Mouse (Mus musculus) thymus, adult 2 months (tissue): ENCODE measurements around the gene Itpr1.

Experiments used
- CTCF ChIP-seq: fragments of 200-500 bp; IDR thresholded peaks from 2 replicates; pipeline ENCODE4 v1.5.1; 2012; ENCODE audit warnings: mild to moderate bottlenecking, control low read depth, low read length, moderate library complexity, borderline replicate concordance; ENCODE audit not compliant: control insufficient read depth, poor library complexity, insufficient read depth; ENCODE audit errors: extremely low read depth
- POLR2A ChIP-seq: fragments of 200-500 bp; IDR thresholded peaks from 2 replicates; pipeline ENCODE4 v1.6.1; 2012; ENCODE audit warnings: mild to moderate bottlenecking, low read length, control low read depth, moderate library complexity; ENCODE audit not compliant: control insufficient read depth, poor library complexity, insufficient read depth; ENCODE audit errors: extremely low read depth

DNA sequence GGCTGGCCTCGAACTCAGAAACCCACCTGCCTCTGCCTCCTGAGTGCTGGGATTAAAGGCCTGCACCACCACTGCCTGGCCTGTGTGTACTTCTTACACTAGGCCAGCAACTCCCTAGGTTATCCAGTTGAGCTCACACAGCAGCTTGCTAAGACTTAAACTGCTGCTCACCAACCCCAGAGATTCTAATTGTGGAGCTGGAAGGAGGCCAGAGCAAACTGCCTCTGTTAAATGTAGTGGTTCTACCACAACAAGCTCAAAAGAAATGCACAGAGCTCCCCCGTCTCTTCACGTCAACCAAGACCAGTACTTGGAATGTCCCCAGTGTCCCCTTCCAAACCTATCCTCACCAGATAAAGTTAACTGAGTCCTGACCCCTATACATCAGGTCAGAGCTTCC, 38.7 kb upstream of the Itpr1 start:
- TF ChIP-seq CTCF (no peak), POLR2A (no peak)
